Mouse (Mus musculus) natural killer cell, adult 2 months (primary cell): ENCODE measurements around the gene Sh3bp1.

Experiments
- DNase-seq, 2 experiments: peaks; one replicate each; pipeline ENCODE4 v3.0.0; 2022; ENCODE audit warnings: low spot score in 2 of 2

Gene Sh3bp1

DNA sequence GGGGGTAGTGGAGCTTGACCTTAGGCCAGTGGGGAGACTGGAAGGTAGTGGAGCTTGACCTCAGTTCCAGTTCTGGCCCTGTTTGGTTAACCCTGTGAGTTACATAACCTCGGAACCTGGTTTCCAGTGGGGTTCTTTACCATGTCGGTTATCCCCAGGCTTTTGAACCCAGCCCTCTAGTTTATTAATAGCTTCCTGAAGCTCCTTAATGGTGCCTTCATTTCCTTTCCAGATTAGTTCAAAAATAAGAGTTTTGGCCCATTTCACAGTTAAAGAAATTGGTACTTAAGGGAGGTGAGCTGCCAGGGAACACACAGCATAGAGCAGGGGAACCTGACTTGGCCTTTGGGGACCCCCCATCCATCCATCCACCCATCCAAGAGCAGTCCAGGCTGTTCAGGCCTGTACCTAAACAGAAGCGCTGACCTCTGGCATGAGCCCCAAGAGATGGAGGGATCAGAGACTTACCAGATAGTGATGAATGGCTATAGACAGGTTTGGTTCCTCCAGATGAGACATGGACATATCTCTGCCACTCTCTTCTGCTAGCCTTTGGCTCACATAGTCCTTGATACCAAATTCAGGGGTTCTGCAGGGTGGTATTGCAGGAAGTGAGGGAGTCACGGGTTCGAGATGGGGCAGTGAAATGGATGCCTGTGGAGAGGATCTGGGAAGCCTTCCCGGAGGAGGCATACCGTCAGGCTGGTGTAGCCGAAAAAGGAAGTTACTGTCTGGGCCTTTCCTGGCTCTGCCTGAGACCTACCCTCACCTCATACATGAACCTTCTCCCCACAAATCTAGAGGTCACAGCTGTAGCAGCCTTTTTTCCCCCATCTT, 15.5 kb downstream of the Sh3bp1 start:
- no peak for DNase-seq

GRCm38 (mm10) chr15:78915660-78916017, 16.1 kb downstream of the Sh3bp1 start:
- peak; percentile 70 to 76 for DNase-seq

DNA sequence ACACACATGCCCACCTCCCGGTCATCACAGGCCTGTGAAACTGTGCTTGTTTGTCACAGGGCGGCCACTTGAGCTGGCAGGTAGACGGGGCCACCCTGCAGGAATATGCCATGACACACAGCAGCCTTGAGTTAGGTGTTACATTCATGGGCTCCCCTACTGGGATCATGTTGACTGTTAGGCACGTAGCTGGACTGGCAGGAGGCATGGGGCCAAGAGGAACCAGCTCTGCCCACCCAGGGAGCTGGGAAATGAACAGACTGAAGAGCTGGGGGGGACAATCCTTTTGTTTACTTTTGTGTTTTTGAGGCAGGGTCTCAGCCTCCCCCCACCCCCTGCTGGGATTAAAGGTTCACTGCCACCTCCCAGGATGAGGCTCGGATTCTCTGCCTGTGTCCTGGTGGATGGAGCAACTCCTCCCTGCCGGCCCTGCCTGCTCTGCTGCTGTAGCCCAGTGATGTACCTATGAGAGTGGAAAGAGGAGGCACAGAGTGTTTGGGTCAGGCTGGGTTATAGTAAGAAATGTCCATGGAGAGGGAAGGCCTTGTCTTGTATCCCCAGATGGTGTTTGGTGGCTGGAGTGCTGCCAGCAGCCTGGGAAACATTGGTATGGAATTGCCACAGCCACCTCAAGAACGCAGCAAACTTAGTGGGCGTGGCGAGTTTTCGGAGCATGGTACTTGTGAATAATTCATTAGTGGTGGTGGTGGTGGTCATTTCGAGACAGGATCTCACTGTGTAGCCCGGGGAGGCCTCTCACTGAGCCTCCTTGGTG, 16.7 kb downstream of the Sh3bp1 start:
- DNase-seq = no peak

DNA sequence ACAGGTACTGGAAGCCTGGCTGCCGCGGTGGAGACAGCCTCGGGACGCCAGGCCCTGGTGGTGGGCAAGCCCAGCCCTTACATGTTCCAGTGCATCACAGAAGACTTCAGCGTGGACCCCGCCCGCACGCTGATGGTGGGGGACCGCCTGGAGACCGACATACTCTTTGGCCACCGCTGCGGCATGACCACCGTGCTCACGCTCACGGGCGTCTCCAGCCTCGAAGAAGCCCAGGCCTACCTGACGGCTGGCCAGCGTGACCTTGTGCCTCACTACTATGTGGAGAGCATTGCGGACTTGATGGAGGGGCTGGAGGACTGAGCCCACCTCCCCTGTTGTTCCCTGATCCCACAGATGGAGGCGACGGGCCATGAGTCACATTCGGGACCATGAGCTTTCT, 18.6 kb downstream of the Sh3bp1 start:
- no peak for DNase-seq

- no peak for DNase-seq
These were observed 20.3 kb downstream of the Sh3bp1 start for GRCm38 (mm10) chr15:78919914-78920313.

- DNase-seq = no peak
These were observed 23.1 kb downstream of the Sh3bp1 start for GRCm38 (mm10) chr15:78922700-78923099.

DNA sequence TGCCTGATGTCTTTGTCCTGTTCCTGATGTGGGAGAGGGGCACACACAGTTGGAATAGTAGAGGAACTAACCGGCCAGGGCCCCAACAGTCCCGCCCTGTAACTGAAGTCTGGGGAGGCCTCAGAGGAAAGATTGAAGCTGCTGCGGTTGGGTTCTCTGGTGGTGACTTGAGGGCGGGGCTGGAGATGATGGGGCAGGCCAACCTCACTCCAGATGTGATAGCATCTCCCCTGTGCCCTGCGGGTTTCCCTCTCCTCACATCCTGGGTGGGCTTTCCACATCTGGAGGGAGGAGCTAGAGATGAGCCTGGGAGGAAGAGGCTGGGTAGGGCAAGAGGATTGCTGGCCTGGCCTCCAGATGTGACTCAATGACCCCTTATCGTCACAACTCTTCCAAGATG, 24.0 kb downstream of the Sh3bp1 start:
- DNase-seq = peak; percentile 66 to 77

DNA sequence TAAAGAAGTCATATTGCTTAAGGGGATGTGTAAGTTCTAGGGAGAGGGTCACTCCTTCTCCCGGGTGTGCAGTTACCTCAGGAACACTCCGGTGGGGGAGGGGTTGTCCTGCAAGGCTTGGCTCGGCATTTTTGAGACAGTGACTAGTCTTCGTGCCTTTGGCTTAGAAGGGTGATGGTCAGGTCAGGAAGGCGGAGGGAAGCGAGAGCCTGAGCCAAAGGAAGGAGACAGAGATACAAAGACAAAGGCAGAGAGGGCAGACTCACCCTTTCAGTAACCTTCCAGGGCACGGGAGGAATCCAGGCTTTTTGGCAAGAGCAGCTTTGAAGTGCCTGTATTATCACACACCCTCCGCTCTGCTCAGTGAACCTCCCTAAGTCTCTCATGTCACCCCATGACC, 25.6 kb downstream of the Sh3bp1 start:
- no peak for DNase-seq

DNA sequence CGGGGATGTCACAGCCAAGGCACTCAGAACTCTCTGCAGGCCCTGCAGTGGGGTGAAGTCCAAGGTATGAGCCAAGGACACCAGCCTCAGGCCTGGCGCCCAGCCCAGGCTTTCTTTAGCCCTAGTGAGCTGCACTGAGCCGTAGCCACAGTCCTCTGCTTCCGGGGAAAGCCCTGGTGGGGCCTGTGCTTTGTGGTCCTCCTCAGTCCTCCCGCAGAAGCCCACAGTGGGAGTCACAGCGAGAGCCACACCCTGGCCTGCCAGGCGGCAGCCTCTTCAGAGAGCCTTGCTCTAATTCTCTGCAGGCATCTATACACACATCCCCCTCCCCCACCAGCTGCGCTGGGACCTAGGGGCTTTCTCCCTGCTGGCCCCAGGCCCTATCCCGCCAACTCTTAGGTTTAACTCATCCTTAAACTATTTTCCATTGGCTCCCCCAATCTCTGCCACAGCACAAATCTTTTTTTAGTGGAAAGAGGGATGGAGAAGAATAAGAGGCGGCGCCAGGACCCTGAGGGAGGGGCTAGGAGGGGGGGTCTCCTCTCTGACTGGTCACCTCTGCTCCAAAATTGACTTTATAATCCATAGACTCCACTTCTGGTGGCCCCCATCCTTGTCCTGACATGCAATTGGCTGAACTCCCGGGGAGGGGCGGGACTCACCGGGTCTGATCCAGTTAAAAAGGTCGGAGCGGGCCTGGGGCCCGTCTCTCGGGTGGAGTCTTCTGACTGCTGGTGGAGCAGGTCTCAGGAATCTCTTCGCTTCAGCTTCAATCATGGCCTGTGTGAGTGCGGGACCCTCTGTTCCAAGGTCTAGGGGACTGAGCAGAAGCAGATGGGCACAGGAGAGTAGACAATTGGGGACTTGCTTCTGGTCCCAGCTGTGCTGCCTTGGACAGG, 26.7 kb downstream of the Sh3bp1 start, which contains the start of gene Lgals1:
TSS of gene Lgals1 (plus strand) at position 705 of the 899 bp plus-strand sequence.
- peak; percentile 73 to 84 for DNase-seq

DNA sequence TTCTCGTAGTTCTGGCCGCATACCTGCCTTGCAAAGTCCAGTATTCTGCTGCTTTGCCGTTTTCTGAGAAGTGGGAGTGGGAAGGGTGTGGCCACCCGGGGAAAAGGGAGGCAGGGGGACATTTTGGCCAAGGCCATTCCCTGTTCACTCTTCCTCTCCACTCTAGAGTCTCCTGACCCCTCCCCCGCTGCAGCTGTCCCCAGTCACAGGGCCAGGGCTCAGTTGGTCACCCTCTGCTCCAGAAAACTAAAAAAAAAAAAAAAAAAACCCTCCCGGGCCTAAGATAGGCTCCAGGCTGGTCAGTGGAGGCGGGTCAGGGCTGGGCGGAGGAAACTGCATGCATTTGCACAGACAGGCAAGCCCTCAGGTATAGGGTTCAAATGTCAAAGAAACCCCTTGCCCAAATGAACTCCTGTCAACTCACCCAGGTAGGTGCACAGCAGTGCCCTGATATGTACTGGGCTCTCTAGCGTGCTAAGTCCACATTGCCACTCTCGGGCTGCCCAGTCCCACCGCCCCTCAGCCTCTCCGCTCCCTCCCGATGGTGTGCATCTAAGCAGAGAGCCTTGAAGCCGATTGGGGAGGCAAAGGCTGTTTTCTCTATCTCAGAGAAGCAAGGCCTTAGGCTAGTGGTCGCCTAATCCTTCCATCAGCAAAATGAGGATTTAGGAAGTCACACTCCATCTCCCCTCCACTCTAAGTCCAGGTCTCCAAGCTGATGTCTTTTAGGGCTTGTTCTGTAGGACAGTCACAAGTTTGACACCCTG, 27.6 kb downstream of the Sh3bp1 start:
- DNase-seq = no peak

DNA sequence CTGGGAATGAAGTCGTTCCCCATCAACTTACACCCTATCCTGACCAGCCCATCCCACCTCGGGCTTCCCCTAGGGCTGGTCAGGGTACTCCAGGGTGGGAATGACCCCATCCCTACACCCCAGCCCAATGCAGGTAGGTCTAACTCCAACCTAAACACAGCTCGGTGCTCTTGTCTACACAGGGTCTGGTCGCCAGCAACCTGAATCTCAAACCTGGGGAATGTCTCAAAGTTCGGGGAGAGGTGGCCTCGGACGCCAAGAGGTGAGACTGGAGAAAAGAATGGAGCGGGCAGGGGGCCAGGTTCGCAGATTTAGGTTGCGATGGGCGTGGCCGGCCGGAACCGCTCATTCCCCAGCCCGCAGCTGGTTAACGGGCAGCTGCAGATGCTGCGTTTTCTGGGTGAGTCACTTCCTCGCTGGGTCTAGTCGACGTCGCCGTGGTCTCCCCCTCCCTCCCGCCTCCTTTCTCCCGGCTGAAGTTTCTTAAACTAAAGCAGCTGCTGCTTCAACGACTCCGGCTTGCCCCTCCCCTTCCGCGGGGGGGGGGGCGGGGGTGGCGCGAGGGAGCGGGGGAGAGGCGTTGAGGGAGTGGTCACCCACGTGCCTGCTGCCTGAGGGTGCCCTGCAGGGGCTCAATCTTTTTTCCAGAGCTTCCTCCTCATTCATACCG, 28.4 kb downstream of the Sh3bp1 start:
- DNase-seq = peak; percentile 89 to 90

- DNase-seq = no peak
These were observed 29.0 kb downstream of the Sh3bp1 start for GRCm38 (mm10) chr15:78928539-78928938.

DNA sequence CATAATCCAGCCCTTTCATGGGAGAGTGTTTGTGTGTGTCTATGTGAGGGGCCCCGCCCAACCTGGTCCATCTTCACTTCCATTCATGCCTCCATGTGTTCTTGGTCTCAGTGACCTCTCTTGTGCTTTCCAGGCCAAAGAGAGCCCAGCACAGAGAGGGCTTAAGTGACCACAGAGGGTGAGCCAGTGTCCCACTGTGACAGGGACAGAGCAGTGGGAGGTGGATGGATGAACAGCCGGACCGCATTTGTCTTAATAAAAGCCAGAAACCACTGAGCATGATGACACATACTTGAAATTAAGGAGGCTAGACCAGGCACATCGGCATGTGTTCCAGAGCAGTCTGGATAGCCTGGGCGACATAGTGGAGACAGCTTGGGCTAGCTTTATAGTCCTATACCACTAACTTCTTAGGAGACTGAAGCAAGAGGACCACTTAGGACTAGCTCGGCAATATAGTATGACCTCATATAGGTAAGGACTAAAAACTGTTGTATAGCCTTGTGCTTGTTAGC, 30.7 kb downstream of the Sh3bp1 start:
- no peak for DNase-seq

GRCm38 (mm10) chr15:78930801-78931426, 31.3 kb downstream of the Sh3bp1 start:
- DNase-seq = no peak

DNA sequence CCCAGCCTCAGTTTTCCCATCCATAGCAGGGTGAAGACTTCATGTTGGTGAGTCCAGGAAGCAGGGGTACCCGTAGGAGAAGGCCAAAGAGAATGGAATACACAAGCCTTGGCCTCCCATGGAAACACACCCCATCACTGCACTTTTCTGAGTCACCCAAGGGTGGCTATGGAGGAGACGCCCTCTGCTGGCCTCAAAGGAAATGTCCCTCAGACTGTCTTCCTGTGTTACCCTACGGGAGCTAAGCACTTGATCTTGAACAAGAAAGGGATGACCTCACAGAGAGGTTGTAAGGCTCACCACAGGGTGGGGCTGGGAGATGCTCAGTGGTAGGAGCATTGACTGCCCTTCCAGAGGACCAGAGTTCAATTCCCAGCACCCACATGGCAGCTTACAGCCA, 32.0 kb downstream of the Sh3bp1 start:
- DNase-seq = peak; percentile 76 to 79

DNA sequence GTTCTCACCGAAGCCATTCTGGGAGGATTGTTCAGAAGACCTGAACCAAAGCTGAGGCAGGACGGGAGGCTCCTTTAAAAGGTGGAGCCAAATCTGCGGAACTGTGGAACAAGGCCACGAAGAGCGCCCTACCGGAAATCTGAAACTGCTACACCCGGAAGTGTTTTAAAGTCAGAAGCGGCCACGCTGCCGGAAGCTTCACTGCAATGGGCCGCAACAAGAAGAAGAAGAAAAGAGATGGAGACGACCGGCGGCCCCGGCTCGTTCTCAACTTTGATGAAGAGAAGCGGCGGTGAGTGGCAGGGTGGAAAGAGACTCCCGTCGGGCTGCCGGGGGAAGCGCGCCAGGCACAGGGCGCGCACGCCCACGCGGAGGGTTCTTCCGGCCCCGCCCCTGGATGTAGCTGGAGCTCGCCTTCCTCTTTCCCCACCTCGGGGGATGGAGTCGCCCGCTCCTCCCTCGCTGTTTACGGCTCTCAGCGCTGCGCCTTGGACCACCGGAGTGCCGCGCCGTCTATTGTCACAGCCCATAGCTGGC, 35.3 kb downstream of the Sh3bp1 start, which contains the start of gene Nol12:
TSS of gene Nol12 (plus strand) at position 150 of the 537 bp plus-strand sequence.
- peak; percentile 73 to 83 for DNase-seq

GRCm38 (mm10) chr15:78936403-78936802, 36.8 kb downstream of the Sh3bp1 start:
- DNase-seq = no peak

DNA sequence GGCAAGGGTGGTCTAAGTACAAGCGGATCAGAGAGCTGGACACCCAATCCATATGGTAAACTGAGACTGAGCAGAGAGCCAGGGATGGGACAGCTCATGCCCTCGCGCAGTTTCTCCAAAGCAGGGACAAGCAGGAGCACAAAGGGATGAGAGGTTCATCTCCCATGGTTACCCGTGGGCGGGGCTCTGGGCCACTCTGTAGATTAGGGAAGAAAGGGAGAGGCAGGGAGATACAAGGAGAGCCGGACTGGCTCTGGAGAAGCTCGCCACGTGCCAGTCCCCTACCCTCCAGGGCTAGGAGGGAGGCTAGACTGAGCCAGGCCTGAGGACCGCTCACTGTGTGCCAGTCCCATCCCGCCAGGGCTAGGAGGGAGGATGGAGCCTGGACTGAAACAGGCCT, 37.7 kb downstream of the Sh3bp1 start:
- DNase-seq = no peak

DNA sequence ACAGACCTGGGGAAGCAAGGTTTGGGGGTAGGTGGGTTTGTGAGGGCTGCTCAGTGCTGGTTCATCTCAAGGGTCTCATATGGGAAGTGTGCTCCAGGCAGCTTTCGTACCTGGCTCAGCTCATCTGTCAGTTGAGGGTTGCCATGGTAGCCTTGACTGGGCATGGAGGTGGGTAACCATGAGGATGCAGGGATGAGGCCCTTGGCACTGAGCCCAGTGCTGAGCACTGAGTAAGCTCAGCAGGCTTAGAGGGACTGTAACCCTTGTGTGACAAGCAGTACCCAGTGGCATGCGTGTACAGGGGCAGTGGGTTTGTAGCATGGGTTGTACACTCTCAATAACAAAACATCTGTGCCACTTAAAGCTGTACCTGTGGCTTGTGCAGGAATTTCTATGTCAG, 38.4 kb downstream of the Sh3bp1 start:
- no peak for DNase-seq

DNA sequence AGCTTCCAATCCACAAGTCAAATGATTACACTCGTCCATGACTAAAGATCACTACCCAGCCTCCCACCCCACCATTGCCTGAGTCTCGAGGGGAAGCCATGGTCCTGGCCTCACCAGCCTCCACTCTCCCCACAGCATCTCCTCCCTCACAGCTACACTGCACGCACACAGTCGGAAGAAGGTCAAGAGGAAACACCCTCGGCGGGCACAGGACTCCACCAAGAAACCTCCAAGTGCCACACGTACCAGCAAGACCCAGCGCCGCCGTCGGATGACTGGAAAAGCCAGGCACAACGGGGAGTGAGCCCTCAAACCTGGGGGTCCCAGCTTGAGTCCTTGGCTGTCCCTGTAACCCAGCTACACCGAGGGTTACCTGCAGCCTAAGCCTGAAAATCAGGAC, 40.8 kb downstream of the Sh3bp1 start:
- DNase-seq = no peak
